Mouse (Mus musculus) liver, embryonic 12.5 days (tissue): Measurements from ENCODE around the gene Cadps2. TPM values are rescaled to one million over a fixed set of nuclear protein-coding genes. Genes with fewer than 3 reads are reported as not detected.

Experiments
- ATAC-seq: fragments of 200-750 bp; cut with Nextera tagmentation; 2 replicates; pipeline ENCODE4 v1.8.0; 2017; ENCODE audit warnings: moderate number of reproducible peaks, mild to moderate bottlenecking, moderate library complexity
- H3K27ac ChIP-seq: fragments of 300-500 bp; sonication (generic); 2 replicates; pipeline ENCODE4 v1.5.1; 2016; ENCODE audit warnings: mild to moderate bottlenecking
- H3K27me3 ChIP-seq: fragments of 300-500 bp; sonication (generic); replicated peaks from 2 replicates; pipeline ENCODE4 v1.6.1; 2016; ENCODE audit warnings: mild to moderate bottlenecking, moderate library complexity
- H3K36me3 ChIP-seq: fragments of 300-500 bp; sonication (generic); 2 replicates; pipeline ENCODE4 v1.6.1; 2016; ENCODE audit warnings: mild to moderate bottlenecking, moderate library complexity
- H3K4me1 ChIP-seq: fragments of 300-500 bp; sonication (generic); 2 replicates; pipeline ENCODE4 v1.6.1; 2016
- H3K4me2 ChIP-seq: fragments of 300-500 bp; sonication (generic); 2 replicates; pipeline ENCODE4 v1.6.1; 2016; ENCODE audit warnings: mild to moderate bottlenecking, moderate library complexity
- H3K4me3 ChIP-seq: fragments of 300-500 bp; sonication (generic); 2 replicates; pipeline ENCODE4 v1.5.1; 2016; ENCODE audit warnings: mild to moderate bottlenecking, moderate library complexity
- H3K9ac ChIP-seq: fragments of 300-500 bp; sonication (generic); 2 replicates; pipeline ENCODE4 v1.6.1; 2016; ENCODE audit warnings: mild to moderate bottlenecking, moderate library complexity
- H3K9me3 ChIP-seq: fragments of 300-500 bp; sonication (generic); replicated peaks from 2 replicates; pipeline ENCODE4 v1.6.1; 2016; ENCODE audit warnings: mild to moderate bottlenecking, moderate library complexity
- WGBS: fragments of 180-500 bp; shearing (Covaris S2); methylation state at CpG from one replicate; pipeline ENCODE4 v1.1.7; 2016; ENCODE audit not compliant: insufficient replicate concordance; 5-methylcytosine and 5-hydroxymethylcytosine counted together
- polyA plus RNA-seq: library from polyadenylated mRNA; unstranded; fragments of >200 nt; fragmentation: Nextera tagmentation; extraction: Ambion mirVana; gene quantifications from 2 replicates; pipeline ENCODE4 v1.2.1, GENCODE M21; 2016

Cadps2 gene
- polyA plus RNA-seq, 1 experiment from 2014 or later = 0.11 TPM

- H3K4me3 ChIP-seq = no peak overlapping the region
- no peak overlapping the region for H3K4me2 ChIP-seq
- 54% methylated on average over 3 of the region's 3 CpGs for WGBS
- no peak overlapping the region for H3K27ac ChIP-seq
- no peaks in the 10 kb centered on the region for H3K9me3 ChIP-seq
- no peaks in the 10 kb centered on the region for H3K27me3 ChIP-seq
- no peaks in the 10 kb centered on the region for H3K4me1 ChIP-seq
- no peaks in the 10 kb centered on the region for H3K36me3 ChIP-seq
- no peak for ATAC-seq
- H3K9ac ChIP-seq = no peak overlapping the region
Measured at GRCm38 (mm10) chr6:23637081-23637480, 202.1 kb downstream of the Cadps2 start.

DNA sequence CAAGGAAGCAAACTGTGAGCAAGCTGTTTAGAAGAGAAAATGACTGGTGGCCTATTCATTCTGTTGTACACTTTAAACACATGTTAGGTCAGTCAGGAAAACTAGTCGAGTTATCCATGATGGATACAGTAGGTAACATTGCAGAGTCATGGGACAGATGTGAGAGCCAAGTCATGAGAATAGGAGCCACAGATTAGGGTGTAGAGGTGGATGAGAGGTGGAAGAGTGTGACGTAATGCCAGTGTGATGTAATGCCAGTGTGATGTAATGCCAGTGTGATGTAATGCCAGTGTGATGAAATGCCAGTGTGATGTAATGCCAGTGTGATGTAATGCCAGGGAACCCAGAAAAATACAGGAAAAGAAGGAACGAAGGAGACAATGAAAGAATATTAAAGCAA, 204.0 kb downstream of the Cadps2 start:
- no peaks in the 10 kb centered on the region for H3K9me3 ChIP-seq
- WGBS = 60% methylated on average over 3 of the region's 3 CpGs
- H3K4me1 ChIP-seq = no peaks in the 10 kb centered on the region
- no peak overlapping the region for H3K4me3 ChIP-seq
- H3K9ac ChIP-seq = no peak overlapping the region
- H3K27ac ChIP-seq = no peak overlapping the region
- no peak overlapping the region for H3K4me2 ChIP-seq
- H3K27me3 ChIP-seq = no peaks in the 10 kb centered on the region
- no peak for ATAC-seq
- no peaks in the 10 kb centered on the region for H3K36me3 ChIP-seq

DNA sequence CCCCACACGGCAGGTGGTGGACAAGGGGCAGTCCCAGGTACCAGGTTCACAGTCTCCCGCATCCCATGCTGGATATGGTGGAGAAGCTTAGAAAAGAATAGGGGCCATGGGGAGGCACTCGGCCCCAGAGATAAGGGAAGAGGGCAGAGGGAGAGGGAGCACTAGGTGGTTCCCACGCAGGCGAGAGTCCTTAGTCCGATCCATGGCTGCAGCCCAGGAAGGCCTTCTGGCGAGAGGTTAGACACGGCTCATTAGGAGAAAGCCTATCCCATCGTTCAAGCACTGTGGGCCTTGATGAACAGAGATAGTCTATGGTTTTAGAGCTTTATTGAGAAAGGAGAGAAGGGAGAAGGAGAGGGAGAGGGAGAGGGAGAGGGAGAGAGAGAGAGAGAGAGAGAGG, 205.2 kb downstream of the Cadps2 start:
- Histone ChIP-seq H3K4me3 (no peak overlapping the region), H3K27me3 (no peaks in the 10 kb centered on the region), H3K4me1 (no peaks in the 10 kb centered on the region), H3K36me3 (no peaks in the 10 kb centered on the region), H3K9me3 (no peaks in the 10 kb centered on the region), H3K9ac (no peak overlapping the region), H3K4me2 (no peak overlapping the region), H3K27ac (no peak overlapping the region)
- 73% methylated on average over 9 of the region's 9 CpGs for WGBS
- ATAC-seq = no peak

GRCm38 (mm10) chr6:23630465-23630864, 208.8 kb downstream of the Cadps2 start:
- Histone ChIP-seq H3K4me2 (no peak overlapping the region), H3K27me3 (no peaks in the 10 kb centered on the region), H3K9ac (no peak overlapping the region), H3K4me1 (no peaks in the 10 kb centered on the region), H3K4me3 (no peak overlapping the region), H3K9me3 (no peaks in the 10 kb centered on the region), H3K36me3 (no peaks in the 10 kb centered on the region), H3K27ac (no peak overlapping the region)
- ATAC-seq = no peak
- WGBS = 42% methylated on average over 4 of the region's 4 CpGs

- Histone ChIP-seq H3K4me3 (no peak overlapping the region), H3K27ac (no peak overlapping the region), H3K36me3 (no peaks in the 10 kb centered on the region), H3K4me2 (no peak overlapping the region), H3K4me1 (no peaks in the 10 kb centered on the region), H3K27me3 (no peaks in the 10 kb centered on the region), H3K9me3 (no peaks in the 10 kb centered on the region), H3K9ac (no peak overlapping the region)
- no peak for ATAC-seq
- 64% methylated on average over 2 of the region's 2 CpGs for WGBS
Measured at GRCm38 (mm10) chr6:23575102-23575501, 264.1 kb downstream of the Cadps2 start.

DNA sequence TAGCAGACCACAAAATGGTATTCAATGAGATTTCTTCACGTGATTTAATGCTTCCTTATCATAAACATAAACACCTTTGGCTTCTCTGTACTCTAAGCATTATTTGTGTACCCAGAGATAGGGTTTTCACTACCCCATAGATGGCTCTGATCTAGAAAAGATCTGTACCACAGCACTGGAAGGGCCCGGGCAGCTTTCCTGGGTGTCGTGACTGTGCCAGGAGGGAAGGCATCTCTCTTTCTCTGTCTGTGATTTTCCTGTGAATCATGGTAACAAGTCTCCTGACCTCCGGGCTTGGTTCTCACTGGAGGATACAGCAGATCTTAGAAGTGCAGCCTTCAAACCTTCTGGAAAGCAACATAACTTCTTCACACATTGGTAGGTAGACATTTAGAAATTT, 265.5 kb downstream of the Cadps2 start:
- Histone ChIP-seq H3K36me3 (no peaks in the 10 kb centered on the region), H3K27me3 (no peaks in the 10 kb centered on the region), H3K4me2 (no peak overlapping the region), H3K4me1 (no peaks in the 10 kb centered on the region), H3K27ac (no peak overlapping the region), H3K9ac (no peak overlapping the region), H3K4me3 (no peak overlapping the region), H3K9me3 (no peaks in the 10 kb centered on the region)
- WGBS = 62% methylated on average over 4 of the region's 4 CpGs
- no peak for ATAC-seq

DNA sequence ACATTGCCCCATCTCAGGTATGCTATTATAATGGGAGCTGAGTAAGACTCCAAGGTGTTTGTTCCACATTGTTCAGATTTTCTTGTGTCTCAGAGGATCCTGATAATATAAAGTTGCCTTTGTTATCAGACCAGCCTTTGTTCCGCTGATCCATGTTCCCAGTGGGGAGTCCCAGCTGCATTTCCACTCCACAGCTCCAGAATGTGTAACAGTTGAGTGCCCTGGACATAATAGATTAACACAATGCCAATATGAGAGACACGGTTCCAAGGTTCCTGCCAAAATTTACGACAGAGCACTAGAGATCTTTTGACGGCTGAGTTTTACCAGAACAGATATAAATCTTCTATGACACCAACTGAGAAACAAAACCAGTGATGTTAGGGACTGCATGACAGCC, 266.8 kb downstream of the Cadps2 start:
- no peaks in the 10 kb centered on the region for H3K4me1 ChIP-seq
- no peak overlapping the region for H3K4me3 ChIP-seq
- ATAC-seq = no peak
- H3K36me3 ChIP-seq = no peaks in the 10 kb centered on the region
- H3K27me3 ChIP-seq = no peaks in the 10 kb centered on the region
- 76% methylated on average over 4 of the region's 4 CpGs for WGBS
- no peak overlapping the region for H3K27ac ChIP-seq
- no peaks in the 10 kb centered on the region for H3K9me3 ChIP-seq
- H3K9ac ChIP-seq = no peak overlapping the region
- H3K4me2 ChIP-seq = no peak overlapping the region

DNA sequence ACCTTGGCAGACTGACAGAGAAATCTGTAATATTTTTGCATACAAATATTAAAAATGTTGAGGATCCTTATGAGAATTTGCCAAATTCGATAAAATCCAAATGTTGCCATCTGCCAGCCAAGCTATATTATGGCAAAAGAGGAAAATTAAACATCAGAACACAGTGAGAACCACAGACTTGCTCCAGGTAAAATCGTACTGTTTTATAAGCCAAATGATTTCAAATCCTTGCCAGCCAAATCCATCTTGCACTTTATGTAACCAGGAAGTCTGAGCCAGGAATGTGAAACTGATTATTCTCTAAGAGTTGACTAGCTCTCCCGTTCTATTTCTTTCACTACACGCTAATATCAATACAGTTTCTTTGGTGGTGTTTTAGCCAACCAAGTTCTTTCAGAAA, 269.5 kb downstream of the Cadps2 start:
- Histone ChIP-seq H3K27me3 (no peaks in the 10 kb centered on the region), H3K9me3 (no peaks in the 10 kb centered on the region), H3K4me3 (no peak overlapping the region), H3K4me2 (no peak overlapping the region), H3K36me3 (no peaks in the 10 kb centered on the region), H3K27ac (no peak overlapping the region), H3K9ac (no peak overlapping the region), H3K4me1 (no peaks in the 10 kb centered on the region)
- ATAC-seq = no peak
- 71% methylated on average over 4 of the region's 4 CpGs for WGBS

DNA sequence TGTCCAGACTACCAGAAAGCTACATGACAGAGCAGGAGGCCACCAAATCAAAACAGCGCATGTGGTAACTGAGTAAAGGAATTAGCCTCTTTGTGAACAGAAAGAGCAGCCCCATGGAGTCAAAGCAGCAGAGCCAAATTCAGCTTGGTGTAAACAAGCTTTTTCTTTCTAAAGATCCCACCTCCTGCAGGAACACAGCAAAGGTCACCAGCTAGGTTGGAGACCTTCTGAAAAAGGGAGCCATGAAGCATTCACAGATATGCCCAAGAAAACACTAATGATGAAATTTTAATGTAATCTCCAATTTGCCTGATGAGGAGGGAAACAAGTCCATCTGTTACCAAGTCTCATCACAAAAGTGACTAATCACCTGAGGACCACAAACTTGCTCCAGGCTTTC, 270.5 kb downstream of the Cadps2 start:
- Histone ChIP-seq H3K27ac (no peak overlapping the region), H3K4me3 (no peak overlapping the region), H3K9me3 (no peaks in the 10 kb centered on the region), H3K27me3 (no peaks in the 10 kb centered on the region), H3K36me3 (no peaks in the 10 kb centered on the region), H3K9ac (no peak overlapping the region), H3K4me2 (no peak overlapping the region), H3K4me1 (no peaks in the 10 kb centered on the region)
- 69% methylated on average over 1 of the region's 1 CpGs for WGBS
- no peak for ATAC-seq

DNA sequence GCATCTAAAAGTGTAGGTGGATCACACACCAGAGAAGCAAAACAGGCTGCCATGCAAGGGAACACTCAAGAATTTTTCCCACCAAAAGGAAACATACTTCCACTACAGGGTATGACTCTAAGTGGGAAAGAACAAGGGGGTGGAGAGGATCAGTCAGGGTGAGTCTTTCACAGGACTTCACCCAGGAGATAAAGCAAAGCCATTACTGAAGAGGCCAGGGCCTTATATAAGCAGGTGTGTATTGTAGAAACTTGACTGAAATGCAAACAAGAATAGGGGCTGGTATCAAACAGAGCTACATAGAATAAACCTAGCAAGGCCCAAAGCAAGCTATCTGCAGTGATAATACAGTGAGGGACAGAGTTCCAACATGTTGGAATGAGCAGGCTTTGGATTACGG, 271.6 kb downstream of the Cadps2 start:
- H3K4me1 ChIP-seq = no peaks in the 10 kb centered on the region
- H3K4me3 ChIP-seq = no peak overlapping the region
- no peak for ATAC-seq
- H3K27me3 ChIP-seq = no peaks in the 10 kb centered on the region
- WGBS = 78% methylated on average over 1 of the region's 1 CpGs
- no peaks in the 10 kb centered on the region for H3K36me3 ChIP-seq
- H3K27ac ChIP-seq = no peak overlapping the region
- H3K4me2 ChIP-seq = no peak overlapping the region
- no peak overlapping the region for H3K9ac ChIP-seq
- H3K9me3 ChIP-seq = no peaks in the 10 kb centered on the region

GRCm38 (mm10) chr6:23549874-23550273, 289.3 kb downstream of the Cadps2 start:
- H3K27ac ChIP-seq = no peak overlapping the region
- H3K36me3 ChIP-seq = no peaks in the 10 kb centered on the region
- H3K4me2 ChIP-seq = no peak overlapping the region
- ATAC-seq = no peak
- H3K9ac ChIP-seq = no peak overlapping the region
- H3K4me1 ChIP-seq = no peaks in the 10 kb centered on the region
- WGBS = 58% methylated on average over 1 of the region's 1 CpGs
- H3K9me3 ChIP-seq = no peaks in the 10 kb centered on the region
- H3K27me3 ChIP-seq = no peaks in the 10 kb centered on the region
- no peak overlapping the region for H3K4me3 ChIP-seq

DNA sequence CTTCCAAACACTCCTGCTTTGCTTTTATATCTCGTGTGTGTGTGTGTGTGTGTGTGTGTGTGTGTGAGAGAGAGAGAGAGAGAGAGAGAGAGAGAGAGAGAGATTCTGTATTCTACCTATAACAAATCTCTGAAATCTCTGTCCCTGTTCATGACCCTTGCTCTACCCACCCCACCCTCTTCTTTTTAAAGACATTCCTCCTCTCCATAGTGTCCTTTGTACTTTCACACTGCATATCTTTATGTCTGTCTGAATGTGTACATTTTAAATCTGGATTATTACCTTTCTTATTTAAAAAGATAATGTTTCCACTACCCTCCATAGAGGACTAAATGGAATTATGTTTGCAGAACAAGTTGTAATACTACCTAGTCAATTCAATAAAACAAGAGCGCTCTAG, 315.5 kb downstream of the Cadps2 start:
- Histone ChIP-seq H3K9ac (no peak overlapping the region), H3K36me3 (no peaks in the 10 kb centered on the region), H3K4me2 (no peak overlapping the region), H3K9me3 (no peaks in the 10 kb centered on the region), H3K4me3 (no peak overlapping the region), H3K27me3 (no peaks in the 10 kb centered on the region), H3K27ac (no peak overlapping the region), H3K4me1 (no peaks in the 10 kb centered on the region)
- WGBS = 71% methylated on average over 1 of the region's 2 CpGs
- ATAC-seq = no peak

GRCm38 (mm10) chr6:23522556-23522955, 316.7 kb downstream of the Cadps2 start:
- Histone ChIP-seq H3K36me3 (no peaks in the 10 kb centered on the region), H3K27me3 (no peaks in the 10 kb centered on the region), H3K27ac (no peak overlapping the region), H3K9me3 (no peaks in the 10 kb centered on the region), H3K4me1 (no peaks in the 10 kb centered on the region), H3K9ac (no peak overlapping the region), H3K4me3 (no peak overlapping the region), H3K4me2 (no peak overlapping the region)
- WGBS = 69% methylated on average over 5 of the region's 5 CpGs
- no peak for ATAC-seq
